Mouse (Mus musculus) stomach, postnatal 0 days (tissue): ENCODE measurements around the gene Gm17571.

ENCODE experiments used
- CTCF ChIP-seq: IDR thresholded peaks from 2 replicates; pipeline ENCODE4 v1.5.1; 2016; ENCODE audit warnings: antibody characterized with exemption, low read depth, mild to moderate bottlenecking, moderate library complexity
- EP300 ChIP-seq: optimal IDR thresholded peaks from 2 replicates; pipeline ENCODE3; 2016; ENCODE audit warnings: antibody characterized with exemption

- no peak for TF ChIP-seq CTCF
- TF ChIP-seq EP300, result no peak
Observed at GRCm38 (mm10) chr9:13425031-13425940, 21.3 kb downstream of the Gm17571 start.
